Mouse (Mus musculus) layer of hippocampus, adult 9-11 months (tissue): ENCODE measurements around the gene 1110051M20Rik.

Experiments
- DNase-seq: peaks from one replicate; pipeline ENCODE4 v3.0.0; 2022

The 1110051M20Rik gene

DNA sequence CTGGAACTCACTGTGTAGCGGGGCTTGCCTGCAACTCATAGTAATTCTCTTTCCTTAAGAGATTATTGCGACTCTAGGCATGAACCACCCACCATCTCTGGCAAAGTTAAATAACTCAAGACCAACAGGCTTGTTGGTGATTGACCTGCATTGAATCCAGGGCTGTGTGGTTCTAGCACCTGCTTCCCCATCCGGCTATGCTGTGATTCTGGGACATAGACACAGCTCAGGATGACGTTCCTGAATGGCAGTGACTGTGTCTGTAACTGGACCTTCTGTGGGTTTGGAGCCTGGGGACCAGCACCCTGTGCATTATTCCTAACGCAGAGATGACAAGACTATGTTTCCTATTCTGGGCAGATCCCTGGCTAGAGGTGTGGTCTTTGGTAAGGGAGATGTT, 148.6 kb downstream of the 1110051M20Rik start:
- no peak for DNase-seq

DNA sequence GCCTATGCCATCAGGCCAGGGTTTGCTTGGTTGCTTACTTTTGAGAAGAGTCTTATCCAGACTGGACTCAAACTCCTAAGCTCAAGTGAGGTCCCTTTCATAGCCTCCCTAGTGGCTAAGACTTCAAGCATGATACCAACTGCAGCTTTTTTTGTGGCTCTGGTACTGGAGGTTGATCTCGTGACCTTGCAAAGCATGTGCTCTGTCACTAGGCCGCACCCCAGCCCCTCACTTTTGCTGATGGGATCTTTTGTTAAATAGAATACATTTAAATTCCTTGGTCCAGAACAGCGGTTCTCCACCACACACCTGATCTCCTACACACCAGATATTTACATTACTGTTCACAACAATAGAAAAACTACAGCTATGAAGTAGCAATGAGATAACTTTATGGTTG, 150.3 kb downstream of the 1110051M20Rik start:
- no peak for DNase-seq

DNA sequence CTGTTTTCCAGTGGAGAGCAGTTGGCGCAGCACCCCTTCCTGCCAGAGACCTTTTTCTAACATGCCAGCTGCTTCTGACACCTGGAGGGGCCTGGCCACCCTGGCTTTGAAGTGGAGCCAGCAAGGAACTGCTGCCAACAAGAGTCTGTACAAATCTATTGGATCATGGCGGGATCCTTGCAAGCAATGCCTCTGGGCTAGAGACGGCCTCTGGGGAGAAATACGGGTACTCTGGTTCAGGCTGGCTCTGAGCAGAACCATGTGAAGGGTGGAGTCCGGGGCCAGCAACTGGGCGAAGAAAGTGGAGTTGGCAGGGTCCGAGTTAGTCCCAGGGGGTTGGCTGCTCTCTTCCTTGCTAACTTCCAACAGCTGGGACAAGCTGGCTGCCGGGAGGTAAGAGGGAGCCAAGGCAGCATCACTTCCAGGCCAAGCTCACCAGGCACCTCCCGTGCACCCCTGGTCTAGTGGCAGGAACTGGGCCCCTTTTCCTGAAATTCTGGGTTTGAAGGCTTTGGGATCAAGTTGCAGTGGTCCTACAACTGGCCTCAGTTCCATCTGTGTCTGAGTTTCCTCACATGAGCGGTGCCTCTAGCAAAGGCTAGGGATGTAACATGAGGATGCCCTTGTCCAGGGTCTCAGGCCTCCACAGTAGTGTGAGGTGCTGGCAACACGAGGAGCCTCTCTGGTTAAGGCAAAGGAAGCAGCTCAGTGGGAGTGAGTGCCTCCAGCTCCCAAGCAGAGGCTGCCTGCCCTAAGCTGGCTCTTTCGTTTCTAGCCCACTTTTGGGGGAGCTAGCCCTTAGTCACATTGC, 153.1 kb downstream of the 1110051M20Rik start:
- no peak for DNase-seq

DNA sequence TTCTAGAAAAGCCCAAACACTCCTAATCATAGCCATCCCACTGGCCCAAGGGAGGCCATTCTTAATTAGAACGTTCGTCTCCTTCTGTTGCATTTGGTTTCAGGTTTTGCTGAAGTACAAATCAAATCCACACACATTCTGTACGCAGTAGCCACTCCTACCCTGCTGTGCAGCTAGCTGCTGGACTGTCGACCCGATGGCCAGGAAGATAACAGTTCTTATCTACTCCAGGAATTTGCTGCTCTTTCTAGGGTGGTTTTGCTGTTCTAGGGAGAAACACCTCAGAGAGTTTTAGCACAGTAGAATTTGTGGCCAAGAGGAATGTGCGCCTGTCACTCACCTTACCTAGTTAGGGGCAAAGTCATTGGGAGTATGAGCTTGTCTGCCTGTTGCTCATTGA, 156.9 kb downstream of the 1110051M20Rik start:
- no peak for DNase-seq

DNA sequence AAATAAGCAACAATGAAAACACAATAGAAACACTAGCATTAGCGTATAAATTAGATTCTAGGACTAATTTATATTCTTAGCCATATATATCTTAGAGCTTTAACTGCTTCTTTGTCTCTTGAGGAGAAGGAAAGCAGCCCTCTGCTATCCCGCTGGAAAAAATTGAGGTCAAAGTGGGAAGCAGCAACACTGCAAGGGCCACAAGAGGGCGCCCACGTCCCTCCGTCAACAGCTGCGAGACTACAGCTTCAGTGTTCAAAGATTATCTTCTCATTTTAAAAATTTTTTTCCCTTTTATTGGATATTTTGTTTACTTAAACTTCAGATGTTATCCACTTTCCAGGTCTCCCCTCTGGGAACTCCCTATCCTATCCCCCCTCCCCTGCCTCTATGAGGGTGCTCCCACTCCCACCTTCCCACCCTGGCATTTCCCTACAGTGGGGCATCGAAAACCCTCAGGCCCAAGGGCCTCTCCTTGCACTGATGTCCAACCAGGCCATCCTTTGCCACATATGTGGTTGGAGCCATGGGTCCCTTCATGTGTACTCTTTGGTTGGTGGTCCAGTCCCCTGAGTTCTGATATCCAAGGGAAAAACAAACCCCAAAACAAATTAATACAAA, 158.5 kb downstream of the 1110051M20Rik start:
- peak; percentile 46 for DNase-seq

DNA sequence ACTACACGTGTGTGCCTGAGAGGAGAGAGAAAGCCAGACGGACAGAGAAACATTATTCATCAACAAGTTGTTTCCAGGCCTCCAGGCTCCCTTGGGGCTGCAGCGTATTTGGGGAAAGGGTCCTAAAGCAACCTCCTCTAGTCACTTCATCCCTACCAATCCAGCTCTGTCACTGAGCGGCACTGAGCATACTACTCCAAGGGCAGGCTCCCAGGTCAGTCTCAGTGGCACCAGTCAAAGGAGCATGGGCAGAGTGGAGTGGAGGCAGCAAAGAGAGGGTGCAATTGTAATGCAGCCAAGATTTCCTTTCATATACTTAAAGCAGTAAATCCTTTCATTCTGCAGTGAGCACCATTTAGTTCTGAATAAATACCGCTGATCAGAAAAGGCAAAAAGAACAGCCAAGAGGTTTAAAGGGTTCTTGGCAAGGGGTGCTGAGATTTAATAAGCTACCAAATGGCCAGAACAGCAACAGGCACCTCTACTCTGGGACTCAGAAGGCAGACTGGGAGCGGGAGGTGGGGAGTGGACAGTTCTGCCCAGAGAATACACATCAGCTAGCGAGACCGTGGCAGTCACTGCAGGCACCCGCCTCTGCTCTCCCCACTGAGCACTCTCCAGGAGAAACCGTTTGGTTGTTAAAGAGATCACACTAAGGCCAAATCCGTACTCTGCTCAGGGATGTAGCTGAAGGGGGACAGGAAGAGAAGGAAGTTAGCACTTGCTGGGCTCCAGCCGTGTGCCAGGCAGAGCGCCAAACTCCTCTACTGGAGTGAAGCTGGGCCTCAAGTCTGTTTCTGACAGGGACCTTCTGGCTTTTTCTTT, 159.9 kb downstream of the 1110051M20Rik start:
- DNase-seq, result no peak

DNA sequence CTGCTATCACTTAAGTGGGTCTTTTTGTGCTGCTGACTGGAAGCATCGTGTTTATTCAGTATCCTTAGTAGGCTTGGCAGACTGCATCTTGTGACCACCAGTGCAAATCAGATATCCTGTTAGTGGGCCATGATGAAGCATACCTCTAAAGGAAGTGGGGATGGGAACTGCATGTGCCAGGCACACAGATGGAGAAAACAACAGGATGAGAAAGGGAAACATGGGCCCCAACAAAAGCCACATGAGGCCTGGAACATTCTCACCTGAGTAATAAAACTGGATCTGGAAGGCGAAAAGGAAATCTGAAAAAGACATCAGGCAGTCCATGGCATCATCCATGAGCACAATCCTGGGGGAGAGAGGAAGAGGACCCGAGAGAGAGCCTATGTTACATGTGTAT, 160.5 kb downstream of the 1110051M20Rik start:
- DNase-seq, result no peak

DNA sequence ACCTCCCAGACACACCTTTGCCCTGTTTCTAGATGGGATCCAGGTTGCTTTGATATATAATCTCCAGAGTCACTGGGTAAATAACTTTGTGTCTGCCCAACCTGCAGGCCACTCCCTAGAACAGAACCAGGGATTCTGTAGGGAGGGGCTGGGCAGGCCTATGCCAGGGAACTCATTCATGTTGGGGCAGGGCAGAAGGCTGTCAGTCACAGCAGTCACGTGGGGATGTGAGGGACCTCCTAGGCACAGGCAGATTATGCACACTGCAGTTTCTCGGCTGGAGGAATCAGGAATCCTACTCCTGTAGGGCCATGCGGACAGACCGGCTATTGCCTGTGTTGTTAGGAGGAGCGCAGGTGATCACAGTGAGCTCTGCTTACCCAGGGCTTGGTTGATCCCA, 163.1 kb downstream of the 1110051M20Rik start:
- DNase-seq, result no peak

DNA sequence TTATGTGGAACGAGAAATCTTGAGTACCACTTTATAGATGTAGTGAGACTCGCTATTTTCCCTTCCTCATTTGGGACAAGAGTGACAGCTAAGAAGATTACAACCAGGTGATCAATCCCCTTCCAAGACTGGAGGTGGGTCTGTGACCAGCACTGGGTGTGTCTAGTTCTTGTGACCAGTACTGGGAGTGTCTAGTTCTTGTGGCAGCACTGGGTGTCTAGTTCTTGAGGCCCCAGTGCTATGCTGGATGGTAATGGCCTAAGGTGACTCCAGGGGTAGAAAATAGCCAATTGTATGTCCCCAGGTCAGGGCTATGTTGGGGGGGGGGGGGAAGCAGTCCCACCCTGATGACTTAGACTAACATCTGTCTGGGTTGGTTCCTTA, 165.1 kb downstream of the 1110051M20Rik start:
- DNase-seq, result no peak

DNA sequence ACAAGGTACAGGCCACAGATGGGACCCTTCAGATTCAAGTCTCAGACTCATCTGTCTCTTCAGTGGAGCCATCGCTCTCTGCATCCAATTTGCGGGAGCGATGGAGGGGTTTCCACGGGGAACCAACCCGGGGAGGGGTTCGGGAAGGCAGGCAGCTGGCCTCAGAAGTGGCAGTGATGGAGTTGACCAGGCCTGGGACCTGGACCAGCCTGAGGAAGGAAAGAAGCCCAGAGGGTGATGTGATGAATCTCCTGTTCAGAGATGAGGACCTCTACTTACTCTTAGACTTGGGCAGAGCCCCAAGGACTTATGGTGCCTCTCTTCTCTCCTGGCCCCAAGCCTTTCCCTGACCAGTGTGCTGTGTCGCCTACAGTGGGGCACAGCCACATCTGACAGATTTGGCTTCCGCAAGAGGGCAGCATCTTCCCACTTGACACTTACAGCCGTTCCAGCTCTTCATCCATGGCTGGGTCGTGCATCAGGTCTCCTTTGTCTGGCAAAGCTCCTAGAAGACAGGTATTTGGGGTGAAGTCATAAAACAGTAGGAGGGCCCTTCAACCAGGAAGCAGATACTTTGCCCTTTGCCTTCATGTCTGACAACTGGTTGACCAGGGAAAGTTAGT, 165.6 kb downstream of the 1110051M20Rik start:
- no peak for DNase-seq

DNA sequence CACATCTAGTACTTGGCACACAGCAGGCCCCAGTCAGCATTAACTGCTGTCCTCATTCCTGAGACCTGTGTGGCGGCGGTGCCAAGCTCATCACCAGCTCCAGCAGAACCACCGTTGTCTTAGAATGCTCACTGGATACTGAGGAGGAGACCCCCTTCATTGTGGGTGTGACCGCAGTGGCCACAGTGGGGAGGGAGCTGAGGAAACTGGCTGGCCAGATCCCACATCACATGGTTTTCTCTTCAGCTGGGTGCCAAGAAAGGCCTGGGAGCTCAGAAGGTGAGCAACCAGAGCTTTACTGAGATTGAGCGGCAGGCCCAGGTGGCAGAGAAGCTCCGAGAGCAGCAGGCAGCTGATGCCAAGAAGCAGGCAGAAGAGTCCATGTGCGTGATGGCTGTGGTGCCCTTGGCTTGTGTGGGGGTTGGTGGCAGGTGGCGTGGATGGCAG, 174.8 kb downstream of the 1110051M20Rik start:
- no peak for DNase-seq

DNA sequence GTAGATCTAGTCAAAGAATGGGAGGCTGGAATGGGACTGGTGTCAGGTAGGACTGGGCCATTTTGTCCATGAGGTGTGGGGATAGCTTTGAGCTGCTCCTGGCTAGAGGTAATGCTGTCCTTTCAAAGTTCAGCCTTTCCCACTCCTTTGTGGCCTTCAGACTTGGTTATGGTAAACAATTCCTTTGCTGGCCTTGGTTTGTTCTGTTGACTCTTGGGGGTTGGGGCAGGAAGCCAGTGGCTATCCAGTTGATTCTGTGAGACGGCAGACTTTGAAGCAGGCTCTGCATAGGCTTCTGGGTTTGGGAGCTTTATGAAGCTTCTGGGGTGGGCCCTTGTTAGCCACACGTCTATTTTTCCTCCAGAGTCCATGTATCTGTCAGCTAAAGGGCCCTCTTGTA, 175.8 kb downstream of the 1110051M20Rik start:
- DNase-seq, result no peak

DNA sequence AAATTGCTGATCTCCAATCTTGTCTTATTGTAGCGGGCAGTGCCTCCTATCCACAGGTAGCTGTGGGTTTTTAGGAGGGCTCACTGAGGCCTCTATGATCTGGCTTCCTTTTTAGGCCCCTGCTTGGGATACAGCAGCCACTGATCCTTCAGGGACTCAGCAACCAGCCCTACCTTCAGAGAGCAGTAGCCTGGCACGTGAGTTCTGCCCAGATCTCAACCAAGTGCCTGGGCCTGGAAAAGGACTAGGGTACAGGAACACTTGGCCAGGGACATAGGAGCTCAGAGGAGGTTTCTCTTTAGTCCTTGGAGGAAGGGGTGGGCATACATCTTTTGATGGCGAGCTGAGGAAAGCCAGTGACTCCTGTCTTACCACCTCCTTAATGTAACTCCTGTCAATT, 176.5 kb downstream of the 1110051M20Rik start:
- DNase-seq, result no peak

DNA sequence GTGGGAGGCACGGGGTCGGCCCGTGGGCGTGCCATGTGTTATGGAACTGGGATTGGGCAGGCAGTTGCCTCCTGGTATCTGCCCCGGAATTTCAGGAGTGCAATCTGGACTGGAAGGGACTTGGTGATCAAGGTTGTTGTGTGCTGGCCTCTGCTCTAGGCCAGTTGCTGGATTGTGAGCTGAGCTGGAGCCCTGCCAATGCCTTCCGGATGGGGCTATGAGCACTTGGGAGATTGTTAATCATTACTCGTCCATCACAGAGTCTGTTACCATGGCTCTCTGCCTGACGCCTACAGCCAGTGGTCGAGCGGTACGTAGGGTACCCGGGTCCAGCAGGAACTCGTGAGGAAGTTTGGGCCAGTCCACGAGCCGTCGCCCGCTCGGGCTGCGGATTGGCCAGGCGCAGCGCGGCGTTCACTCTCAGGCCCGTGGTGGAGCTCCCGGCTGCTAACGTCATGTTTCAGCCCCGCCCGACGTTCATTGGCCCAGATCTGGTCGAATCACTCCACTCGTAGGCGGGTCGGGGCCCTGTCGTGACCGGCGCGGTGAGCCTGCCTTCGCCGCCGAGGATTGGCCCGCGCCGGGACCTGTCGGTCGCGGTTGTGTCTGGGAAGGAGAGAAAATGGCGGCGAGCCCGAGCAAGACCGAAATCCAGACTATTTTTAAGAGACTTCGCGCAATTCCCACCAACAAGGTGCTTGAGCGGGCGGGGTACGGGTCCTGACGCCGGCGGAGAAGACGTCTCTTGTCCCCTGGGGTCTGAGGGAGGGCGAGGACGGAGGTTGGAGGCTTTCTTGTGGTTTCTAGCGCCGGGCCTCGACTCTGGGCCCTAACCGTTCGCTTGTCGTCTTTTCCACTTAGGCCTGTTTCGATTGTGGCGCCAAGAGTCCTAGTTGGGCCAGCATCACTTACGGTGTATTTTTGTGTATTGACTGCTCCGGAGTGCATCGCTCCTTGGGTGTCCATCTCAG, 179.5 kb downstream of the 1110051M20Rik start, which contains the start of gene Arfgap2:
TSS of gene Arfgap2 (plus strand) at position 264 of the 971 bp plus-strand sequence.
- peak; percentile 99 for DNase-seq

DNA sequence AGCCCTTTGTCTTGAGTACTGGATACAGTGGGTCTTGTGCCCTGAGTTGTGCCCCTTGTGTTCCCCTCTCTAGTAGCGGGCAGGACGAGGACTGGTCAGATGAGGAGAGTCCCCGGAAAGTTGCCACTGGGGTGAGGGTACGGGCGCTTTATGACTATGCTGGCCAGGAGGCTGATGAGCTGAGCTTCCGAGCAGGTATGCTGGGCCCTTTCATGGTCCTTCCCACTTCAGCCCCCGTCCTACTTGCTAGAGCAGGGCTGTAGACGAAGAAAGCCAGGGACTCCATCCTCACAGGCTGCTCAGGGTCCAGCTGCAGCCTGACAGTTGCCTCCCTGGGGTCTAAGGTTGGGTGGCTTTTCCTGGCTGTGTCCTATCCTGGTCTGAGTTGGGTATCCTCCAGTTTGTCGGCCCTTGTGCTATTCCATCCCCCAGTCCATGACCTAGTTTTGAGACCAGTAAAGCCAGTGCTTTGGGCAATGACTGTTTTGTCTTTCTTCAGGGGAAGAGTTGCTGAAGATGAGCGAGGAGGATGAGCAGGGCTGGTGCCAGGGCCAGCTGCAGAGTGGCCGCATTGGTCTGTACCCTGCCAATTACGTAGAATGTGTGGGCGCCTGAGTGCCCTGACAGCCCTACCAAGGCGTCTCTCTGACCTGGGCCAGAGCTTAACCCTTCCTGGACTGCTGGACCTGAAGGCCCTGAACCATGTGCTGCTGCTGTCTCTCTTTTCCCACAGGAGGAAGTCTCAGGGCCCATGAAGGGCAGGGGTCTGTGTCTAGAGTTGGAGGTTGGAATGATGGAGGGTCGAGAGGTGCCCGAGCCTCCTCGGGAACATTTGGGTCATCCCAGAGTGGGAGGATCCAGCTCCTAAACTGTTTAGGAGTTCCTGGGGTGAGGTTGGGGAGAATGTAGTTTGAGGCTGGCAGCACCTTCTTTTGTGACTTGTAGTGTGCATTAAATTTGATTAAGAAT, 180.5 kb downstream of the 1110051M20Rik start:
- no peak for DNase-seq

DNA sequence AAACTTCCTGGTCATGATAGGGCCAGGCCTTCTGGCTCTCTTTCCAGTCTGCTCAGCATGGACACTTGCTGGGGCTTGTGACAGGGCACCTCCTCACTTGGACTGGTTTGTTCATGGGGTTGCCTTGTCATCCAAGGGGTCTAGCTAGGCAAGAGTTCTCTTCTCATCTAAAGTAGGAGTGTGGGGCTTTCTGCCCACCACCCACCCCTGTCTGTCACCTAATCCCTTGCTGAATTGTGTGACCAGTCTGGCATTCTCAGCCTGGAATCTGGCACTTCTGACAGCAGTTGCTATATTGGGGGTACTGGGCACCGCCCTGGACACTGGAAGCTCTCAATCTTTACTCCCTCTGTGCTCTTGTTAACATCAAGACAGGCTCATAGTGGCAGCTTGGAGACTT, 185.0 kb downstream of the 1110051M20Rik start:
- no peak for DNase-seq

DNA sequence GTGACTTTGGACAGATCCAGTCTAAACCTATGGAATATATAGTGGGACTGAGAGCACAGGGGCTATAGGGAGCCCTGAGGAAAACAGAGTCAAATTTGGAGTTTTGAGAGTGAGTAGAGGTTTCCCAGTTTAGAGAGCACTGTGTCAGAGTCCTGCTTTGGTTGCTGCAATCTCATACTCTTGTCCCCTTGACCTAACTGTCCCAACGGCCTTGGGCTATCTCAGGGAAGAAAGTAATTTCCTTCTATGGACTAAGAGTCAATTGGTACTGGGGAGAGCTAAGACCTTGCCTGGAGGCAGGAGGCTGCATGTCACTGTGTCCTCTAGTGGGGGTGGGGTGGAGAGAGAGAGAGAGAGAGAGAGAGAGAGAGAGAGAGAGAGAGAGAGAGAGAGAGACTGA, 185.7 kb downstream of the 1110051M20Rik start:
- no peak for DNase-seq

DNA sequence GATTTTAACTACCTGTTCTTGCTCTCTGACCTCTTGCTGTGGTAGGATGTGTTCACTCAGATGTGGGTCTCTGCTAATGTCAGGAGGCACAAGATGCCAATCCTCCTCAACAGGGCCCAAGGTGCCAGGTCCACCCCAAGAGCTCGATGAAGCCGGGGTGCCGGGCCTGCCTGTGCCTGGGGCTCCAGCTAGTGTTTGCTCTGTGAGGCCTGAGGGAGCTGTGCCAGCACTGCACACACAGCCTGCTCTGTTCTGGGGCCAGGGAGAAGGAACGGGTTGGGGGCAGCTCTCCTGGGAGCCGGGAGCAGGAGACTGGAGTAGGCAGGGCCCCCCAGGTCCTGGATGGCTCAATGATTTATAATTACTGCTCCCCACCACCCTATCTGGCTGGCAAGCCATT, 186.4 kb downstream of the 1110051M20Rik start:
- peak; percentile 74 for DNase-seq

DNA sequence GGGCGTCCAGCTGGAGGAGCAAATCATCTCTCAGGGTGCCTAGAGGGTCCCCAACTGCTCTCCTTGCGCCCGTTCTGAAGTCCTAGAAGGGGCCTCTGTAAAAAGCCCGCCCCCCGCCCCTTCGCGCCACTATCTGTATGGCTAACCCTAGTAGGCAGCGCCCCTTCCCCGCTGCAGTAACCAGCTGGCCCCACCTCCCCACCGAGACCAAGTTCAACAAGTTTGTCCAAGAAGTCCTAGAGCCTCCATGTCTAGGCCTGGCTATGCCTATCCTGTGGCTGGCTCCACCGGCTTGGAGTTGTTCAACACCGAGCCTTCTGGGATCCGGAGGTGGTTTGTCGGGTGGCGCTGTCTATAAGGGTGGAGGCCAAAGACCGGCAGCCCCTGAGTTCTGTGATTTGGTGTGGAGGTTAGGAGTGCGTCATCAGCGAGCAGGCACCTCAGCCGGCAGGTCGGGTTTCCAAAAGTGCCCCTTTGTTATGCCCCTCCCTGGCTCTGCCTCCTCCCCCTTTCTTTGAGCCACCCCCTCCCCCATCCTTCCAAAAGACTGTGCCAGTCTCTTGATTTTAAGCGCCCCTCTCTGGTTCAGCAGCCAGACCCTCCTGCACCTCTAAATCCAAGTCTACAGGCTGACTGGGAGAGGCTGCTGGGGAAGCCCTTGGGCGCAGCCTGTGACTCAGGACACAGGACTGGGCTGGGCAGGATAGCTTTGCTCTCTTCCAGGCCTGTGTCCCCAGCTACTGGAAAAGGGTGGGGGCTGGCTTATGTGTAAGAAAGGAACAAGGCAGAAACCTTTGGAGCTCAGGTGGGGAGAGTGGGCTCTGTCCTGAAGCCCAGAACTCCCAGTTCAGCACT, 187.2 kb downstream of the 1110051M20Rik start:
- no peak for DNase-seq
